Mouse (Mus musculus) hindbrain, embryonic 10.5 days (tissue): ENCODE data around the gene Pax2. TPM values are rescaled to one million over a fixed set of nuclear protein-coding genes. Genes with fewer than 3 reads are reported as not detected.
A peak's percentile ranks its signal among the peaks of the same experiment; 100 is the strongest.

Source experiments
- DNase-seq: peaks from one replicate; pipeline ENCODE4 v3.0.0-alpha.2; 2017; ENCODE audit warnings: low spot score
- H3K27ac ChIP-seq: fragments of 300-500 bp; sonication (generic); 2 replicates; pipeline ENCODE4 v1.5.1; 2016; ENCODE audit warnings: mild to moderate bottlenecking, moderate library complexity
- H3K27me3 ChIP-seq: fragments of 300-500 bp; sonication (generic); 2 replicates; pipeline ENCODE4 v1.6.1; 2016; ENCODE audit warnings: mild to moderate bottlenecking; ENCODE audit not compliant: poor library complexity, insufficient read depth, severe bottlenecking
- H3K36me3 ChIP-seq: fragments of 300-500 bp; sonication (generic); 2 replicates; pipeline ENCODE4 v1.6.1; 2016; ENCODE audit warnings: mild to moderate bottlenecking, moderate library complexity
- H3K4me1 ChIP-seq: fragments of 300-500 bp; sonication (generic); replicated peaks from 2 replicates; pipeline ENCODE4 v1.6.1; 2016; ENCODE audit warnings: mild to moderate bottlenecking
- H3K4me3 ChIP-seq: fragments of 300-500 bp; sonication (generic); 2 replicates; pipeline ENCODE4 v1.5.1; 2016; ENCODE audit warnings: mild to moderate bottlenecking, moderate library complexity
- H3K9me3 ChIP-seq: fragments of 300-500 bp; sonication (generic); 2 replicates; pipeline ENCODE4 v1.6.1; 2016; ENCODE audit warnings: mild to moderate bottlenecking, moderate library complexity
- WGBS: fragments of 180-500 bp; shearing (Covaris S2); methylation state at CpG from one replicate; pipeline ENCODE4 v1.1.7; 2016; 5-methylcytosine and 5-hydroxymethylcytosine counted together
- polyA plus RNA-seq: library from polyadenylated mRNA; unstranded; fragments of >200 nt; fragmentation: Nextera tagmentation; extraction: Ambion mirVana; gene quantifications from 2 replicates; pipeline ENCODE4 v1.2.1, GENCODE M21; 2016

Pax2 gene
- polyA plus RNA-seq, 1 experiment from 2014 or later, result 8.2 TPM

DNA sequence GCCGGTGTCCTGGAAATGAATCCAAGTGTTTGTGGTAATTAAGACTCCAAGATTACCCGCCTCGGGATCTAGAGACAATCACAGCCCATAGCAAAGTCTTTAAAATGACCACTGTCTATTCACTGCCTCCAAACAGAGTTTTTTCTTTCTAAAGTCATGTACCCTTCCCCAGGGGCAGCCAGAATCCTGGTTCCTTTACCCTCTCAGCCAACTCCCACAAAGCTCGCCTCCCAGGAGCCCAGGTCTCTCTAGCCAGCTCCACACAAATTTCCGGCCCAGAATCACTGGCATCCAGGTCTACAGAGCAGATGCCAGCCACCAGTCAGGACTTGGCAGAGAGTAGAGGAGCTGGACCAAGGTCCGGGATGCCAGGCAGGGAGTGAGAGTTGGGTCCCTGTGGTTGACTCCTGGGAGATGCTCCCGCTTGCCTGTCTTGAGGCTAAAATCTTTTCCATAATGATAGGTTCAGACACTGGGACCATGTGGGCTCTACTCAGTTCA is 6.3 kb downstream of the Pax2 start:
- no peak overlapping the region for H3K27ac ChIP-seq
- H3K4me3 ChIP-seq, result no peak overlapping the region
- 59% methylated on average over 7 of the region's 7 CpGs for WGBS
- DNase-seq, result no peak
- H3K9me3 ChIP-seq, result no peaks in the 10 kb centered on the region
- H3K36me3 ChIP-seq, result no peaks in the 10 kb centered on the region
- peaks cover 36% of the 10 kb centered on the region for H3K4me1 ChIP-seq
- peaks cover 98% of the 10 kb centered on the region for H3K27me3 ChIP-seq

DNA sequence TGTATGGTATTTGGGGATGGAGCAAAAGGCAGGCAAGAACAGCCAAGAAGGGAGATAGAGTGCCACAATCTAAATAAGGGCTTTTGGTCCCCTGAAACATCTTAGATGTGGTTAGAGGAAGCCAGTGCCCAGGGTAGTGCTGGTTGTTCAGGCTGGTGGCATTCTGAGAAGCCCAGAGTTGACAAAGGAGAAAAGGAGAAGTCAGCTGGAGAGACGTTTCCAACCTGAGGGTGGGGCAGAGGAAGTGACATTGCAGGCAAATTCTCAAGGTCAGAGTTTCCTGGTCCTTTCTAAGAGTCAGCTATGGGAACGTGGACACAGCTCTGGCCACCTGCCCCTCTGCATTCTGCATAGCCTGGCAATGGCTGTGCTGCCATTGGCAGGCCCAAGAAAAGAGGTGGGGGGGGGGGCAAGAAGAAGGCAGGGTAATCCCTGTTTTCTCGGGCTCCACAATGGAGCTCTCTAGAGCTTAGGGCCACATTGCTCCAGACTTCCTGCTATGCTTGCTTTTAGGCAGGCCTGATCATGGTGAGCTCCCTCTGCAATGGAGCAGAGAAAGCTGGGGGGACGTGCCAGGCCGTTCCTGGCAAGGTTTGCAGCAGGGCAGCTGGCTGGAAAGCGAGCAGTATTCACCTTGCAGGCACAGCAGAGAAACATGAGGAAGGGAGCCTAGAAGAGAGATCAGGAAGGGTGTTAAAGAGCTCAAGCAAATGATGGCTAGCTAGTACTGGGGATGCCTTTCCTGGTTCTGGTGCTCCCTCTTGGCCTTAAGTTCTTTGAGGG is 14.6 kb downstream of the Pax2 start:
- DNase-seq, result no peak
- 76% methylated on average over 6 of the region's 6 CpGs for whole genome bisulfite sequencing
- Histone ChIP-seq H3K27me3 (peaks cover 47% of the 10 kb centered on the region), H3K9me3 (no peaks in the 10 kb centered on the region), H3K4me1 (peaks cover 6% of the 10 kb centered on the region; the same call in 1 of the 2 replicates), H3K4me3 (no peak overlapping the region), H3K36me3 (no peaks in the 10 kb centered on the region), H3K27ac (no peak overlapping the region)

DNA sequence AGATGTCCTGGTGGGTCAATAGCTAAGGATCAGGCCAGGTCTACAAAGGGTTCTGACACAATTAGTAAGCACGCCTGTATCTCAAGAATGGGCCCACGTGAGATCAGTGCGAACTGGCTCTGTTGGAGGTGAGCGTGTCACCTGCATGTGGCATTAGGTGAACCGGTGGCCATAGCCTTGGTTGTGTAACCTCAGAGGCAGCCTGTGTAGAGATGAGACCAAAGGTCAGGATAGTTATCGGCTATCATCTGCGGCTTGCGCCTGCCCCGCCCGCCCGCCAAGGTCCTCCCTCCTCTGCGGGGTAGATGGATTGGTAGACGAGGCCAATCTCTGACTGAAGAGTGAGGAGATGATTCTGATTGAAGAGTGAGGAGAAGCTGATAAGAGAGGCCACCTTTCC is 15.7 kb downstream of the Pax2 start:
- no peaks in the 10 kb centered on the region for H3K36me3 ChIP-seq
- 91% methylated on average over 13 of the region's 13 CpGs for WGBS
- no peak overlapping the region for H3K4me3 ChIP-seq
- peaks cover 38% of the 10 kb centered on the region for H3K27me3 ChIP-seq
- no peaks in the 10 kb centered on the region for H3K9me3 ChIP-seq
- no peak for DNase-seq
- no peak overlapping the region for H3K27ac ChIP-seq
- peaks cover 6% of the 10 kb centered on the region; the same call in 1 of the 2 replicates for H3K4me1 ChIP-seq

DNA sequence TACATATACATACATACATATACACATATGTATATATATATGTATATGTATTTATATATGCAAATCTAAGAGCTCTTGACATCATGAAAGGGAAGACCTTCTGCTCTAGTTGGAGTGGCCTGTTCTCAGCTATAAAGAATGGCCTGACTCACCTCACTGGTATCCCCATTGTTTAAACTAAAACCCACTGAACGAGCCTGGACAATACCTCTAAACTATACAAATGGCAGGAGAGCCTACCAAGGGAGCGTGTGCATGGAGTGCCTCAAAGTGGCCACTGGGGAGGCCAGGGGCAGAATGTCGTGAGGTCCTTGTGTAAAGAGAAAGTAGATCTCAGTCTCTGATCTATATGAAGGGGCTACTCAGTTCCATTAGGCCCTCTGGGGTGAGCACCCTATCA is 26.1 kb downstream of the Pax2 start:
- H3K27ac ChIP-seq, result no peak overlapping the region
- H3K4me3 ChIP-seq, result no peak overlapping the region
- WGBS, result 67% methylated on average over 3 of the region's 3 CpGs
- peaks cover 7% of the 10 kb centered on the region; the same call in 1 of the 2 replicates for H3K4me1 ChIP-seq
- H3K9me3 ChIP-seq, result no peaks in the 10 kb centered on the region
- peaks cover 17% of the 10 kb centered on the region for H3K27me3 ChIP-seq
- no peaks in the 10 kb centered on the region for H3K36me3 ChIP-seq
- no peak for DNase-seq

DNA sequence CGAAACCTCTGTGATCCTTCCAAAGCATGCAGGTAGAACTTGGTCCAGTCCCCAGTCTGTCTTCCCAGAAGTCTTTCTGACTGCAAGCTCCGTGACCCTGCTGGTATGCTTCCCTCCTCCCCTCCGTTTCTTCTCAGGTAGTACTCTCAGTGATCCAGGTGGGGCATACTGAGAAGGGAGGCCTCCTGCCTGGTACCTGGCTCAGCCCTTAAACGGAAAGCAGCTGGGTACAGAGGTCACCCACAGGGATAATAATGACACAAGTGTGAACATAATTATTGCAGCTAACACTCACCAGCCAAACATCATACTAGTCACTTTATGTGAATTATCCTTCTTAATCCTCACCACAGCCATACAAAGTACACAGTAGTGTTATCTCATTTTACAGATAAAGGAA is 28.5 kb downstream of the Pax2 start:
- no peak for DNase-seq
- WGBS, result 65% methylated on average over 4 of the region's 4 CpGs
- Histone ChIP-seq H3K4me3 (no peak overlapping the region), H3K27me3 (peaks cover 18% of the 10 kb centered on the region), H3K27ac (no peak overlapping the region), H3K4me1 (no peaks in the 10 kb centered on the region), H3K9me3 (no peaks in the 10 kb centered on the region), H3K36me3 (0 out of 2 replicates have a peak, but pooled peaks cover 3% of the 10 kb centered on the region)

DNA sequence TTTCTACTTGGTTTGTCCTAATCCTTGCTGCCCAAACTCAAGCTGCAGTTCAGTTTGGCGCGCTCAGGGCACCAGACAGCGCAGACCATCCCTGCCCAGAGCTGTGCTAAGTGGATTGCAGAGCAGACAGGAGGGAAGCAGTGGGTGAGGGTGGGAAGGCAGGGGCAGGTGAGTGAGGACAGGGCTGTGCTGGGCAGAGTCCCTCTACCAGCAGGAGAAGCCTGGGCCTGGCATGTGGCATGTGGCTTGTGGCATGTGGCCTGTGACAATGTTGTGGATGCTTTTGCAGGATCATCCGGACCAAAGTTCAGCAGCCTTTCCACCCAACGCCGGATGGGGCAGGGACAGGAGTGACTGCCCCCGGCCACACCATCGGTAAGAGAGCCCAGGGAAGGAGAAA is 32.6 kb downstream of the Pax2 start:
- Histone ChIP-seq H3K36me3 (peaks cover 13% of the 10 kb centered on the region; the same call in 1 of the 2 replicates), H3K9me3 (no peaks in the 10 kb centered on the region), H3K27me3 (peaks cover 18% of the 10 kb centered on the region; the same call in 1 of the 2 replicates), H3K4me3 (no peak overlapping the region), H3K4me1 (peaks cover 9% of the 10 kb centered on the region), H3K27ac (no peak overlapping the region)
- no peak for DNase-seq
- WGBS, result 86% methylated on average over 8 of the region's 8 CpGs

DNA sequence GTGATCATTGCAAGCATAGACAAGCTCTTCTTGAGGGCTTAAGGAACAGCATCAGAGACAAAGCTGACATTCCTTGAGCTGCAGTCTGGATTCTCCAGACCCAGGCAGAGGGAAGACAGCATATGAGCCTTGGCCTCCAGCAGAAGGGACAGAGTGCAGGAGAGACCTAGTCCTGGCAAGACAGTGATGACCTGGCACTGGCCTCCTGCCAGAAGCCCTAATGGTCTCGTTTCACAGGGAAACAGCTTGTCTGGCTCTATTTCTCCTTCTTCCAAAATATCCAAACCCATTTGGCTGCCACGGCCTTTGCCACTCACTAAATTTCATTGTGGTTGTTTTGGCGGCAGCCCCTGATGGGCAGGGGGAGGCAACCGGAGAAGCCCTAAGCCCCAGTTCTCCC is 36.1 kb downstream of the Pax2 start:
- no peak for DNase-seq
- H3K27ac ChIP-seq, result no peak overlapping the region
- peaks cover 13% of the 10 kb centered on the region; the same call in 1 of the 2 replicates for H3K36me3 ChIP-seq
- no peaks in the 10 kb centered on the region for H3K9me3 ChIP-seq
- H3K27me3 ChIP-seq, result peaks cover 21% of the 10 kb centered on the region
- peaks cover 19% of the 10 kb centered on the region for H3K4me1 ChIP-seq
- WGBS, result 86% methylated on average over 4 of the region's 4 CpGs
- no peak overlapping the region for H3K4me3 ChIP-seq

DNA sequence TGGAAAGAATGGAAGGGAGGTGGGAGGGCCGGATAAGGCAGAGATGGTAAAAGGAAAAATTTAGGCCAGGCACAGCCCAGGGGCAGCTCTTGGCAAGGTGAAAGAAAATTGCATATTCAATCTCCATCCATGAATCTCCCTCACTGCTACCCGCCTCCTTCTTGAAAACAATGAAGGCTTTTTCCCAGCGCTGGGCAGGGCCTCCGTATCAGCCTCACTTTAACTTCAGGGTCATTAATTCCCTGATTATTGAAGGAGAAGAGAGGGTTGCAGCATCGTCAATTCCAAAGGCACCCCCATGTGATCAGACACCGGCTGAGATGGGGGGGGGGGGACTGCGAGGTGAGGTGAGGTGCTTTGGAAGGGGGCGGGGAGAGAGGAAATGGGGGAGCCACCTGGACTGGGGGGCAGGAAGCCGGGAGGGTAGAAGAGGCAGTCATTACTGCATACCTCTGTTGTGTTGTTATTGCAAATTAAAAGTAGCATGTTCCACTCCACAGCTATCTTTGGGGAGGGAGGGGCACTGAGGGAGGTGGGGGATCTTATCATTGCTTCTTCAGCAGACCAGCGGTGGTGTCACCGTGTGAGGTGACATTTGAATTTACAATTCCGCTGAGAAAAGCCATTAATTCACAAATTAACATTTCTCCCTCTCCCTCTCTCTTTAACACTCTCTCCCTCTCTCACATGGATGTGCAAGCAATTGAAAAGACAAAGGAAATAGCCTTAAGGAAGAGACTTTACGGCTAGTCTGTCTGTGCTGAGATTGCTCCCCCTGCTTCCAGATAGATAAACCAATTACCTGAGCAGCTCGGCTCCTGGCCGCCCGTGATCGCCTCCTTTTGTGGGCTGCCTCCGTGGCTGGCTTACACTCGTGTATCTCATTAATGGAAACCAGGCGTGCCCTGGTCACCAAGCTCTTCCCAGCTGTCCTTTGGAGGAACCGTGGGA is 41.5 kb downstream of the Pax2 start:
- H3K27ac ChIP-seq, result peak overlapping the region; percentile 59

DNA sequence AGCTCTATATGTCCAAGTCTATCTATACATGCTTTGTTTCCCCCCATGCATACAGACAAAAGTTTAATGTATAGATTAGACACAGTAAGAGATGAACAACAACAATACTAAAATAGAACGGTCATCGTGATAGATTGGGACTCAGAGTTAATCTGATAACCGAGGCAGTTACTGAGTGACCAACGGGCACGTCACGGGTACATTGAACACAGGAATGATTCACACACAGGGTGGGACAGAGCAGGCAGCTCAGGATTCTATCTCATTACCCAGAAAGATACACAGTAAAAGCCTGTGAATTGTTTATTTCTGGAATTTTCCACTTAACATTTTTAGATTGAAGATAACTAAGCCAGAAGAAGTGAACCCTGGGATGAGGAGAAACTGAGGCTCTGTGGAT is 42.9 kb downstream of the Pax2 start:
- Histone ChIP-seq H3K4me3 (no peak overlapping the region), H3K27me3 (peaks cover 36% of the 10 kb centered on the region), H3K9me3 (no peaks in the 10 kb centered on the region), H3K4me1 (peaks cover 70% of the 10 kb centered on the region), H3K27ac (no peak overlapping the region), H3K36me3 (no peaks in the 10 kb centered on the region)
- 89% methylated on average over 6 of the region's 6 CpGs for WGBS
- DNase-seq, result no peak

More for the DNA sequence above, 41.5 kb downstream of the Pax2 start:
- DNase-seq, result no peak
- peak overlapping the region; percentile 4; the same call in 1 of the 2 replicates for H3K4me3 ChIP-seq
- H3K4me1 ChIP-seq, result peaks cover 56% of the 10 kb centered on the region
- no peaks in the 10 kb centered on the region for H3K9me3 ChIP-seq
- 33% methylated on average over 21 of the region's 21 CpGs for WGBS
- peaks cover 25% of the 10 kb centered on the region for H3K27me3 ChIP-seq
- no peaks in the 10 kb centered on the region for H3K36me3 ChIP-seq

DNA sequence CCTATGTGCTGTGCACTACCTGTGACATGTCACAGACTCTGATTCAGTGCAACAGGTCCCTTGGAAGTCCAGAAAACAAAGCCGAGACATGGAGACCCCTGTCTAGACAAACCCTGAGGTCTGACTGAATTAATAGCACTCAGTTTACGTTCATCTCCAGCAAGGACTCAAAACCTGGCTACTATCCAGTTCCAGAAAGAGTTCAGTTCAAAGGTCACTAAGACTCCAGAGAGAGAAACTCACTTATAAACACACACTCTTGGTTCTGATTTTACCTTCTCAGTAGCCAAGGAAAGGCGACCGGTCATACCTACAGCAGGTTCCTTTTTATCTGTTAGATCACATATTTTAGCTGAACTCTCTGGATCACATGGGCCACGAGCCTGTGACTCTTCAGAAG is 43.3 kb downstream of the Pax2 start:
- Histone ChIP-seq H3K36me3 (no peaks in the 10 kb centered on the region), H3K27me3 (peaks cover 40% of the 10 kb centered on the region), H3K27ac (no peak overlapping the region), H3K9me3 (no peaks in the 10 kb centered on the region), H3K4me3 (no peak overlapping the region), H3K4me1 (peaks cover 70% of the 10 kb centered on the region)
- no peak for DNase-seq
- 80% methylated on average over 5 of the region's 5 CpGs for whole genome bisulfite sequencing

DNA sequence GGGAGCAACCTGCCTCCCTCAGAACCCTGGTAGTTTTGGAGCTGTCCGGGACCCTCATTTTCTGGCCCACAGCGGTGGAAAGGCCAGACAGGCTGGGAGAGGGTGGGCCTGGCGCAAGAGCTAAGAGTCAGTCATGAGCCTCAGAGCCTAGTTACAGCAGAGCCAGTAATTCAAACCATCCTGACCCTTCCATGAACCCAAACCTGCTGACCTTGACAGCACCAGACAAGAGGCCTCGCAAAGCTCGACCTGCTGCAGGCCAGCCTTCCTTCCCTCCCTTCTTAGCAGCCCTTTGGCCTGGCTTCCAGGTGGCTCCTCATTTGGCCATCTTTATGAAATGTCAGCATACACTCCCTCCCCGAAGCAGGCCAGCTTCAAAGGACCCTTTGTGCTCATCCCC is 44.5 kb downstream of the Pax2 start:
- WGBS, result 61% methylated on average over 6 of the region's 6 CpGs
- Histone ChIP-seq H3K4me3 (no peak overlapping the region), H3K27ac (0 out of 2 replicates have a peak overlapping the region, but pooled peaks have one; percentile 2), H3K27me3 (peaks cover 49% of the 10 kb centered on the region), H3K9me3 (no peaks in the 10 kb centered on the region), H3K4me1 (peaks cover 72% of the 10 kb centered on the region), H3K36me3 (no peaks in the 10 kb centered on the region)
- DNase-seq, result peak; percentile 23

DNA sequence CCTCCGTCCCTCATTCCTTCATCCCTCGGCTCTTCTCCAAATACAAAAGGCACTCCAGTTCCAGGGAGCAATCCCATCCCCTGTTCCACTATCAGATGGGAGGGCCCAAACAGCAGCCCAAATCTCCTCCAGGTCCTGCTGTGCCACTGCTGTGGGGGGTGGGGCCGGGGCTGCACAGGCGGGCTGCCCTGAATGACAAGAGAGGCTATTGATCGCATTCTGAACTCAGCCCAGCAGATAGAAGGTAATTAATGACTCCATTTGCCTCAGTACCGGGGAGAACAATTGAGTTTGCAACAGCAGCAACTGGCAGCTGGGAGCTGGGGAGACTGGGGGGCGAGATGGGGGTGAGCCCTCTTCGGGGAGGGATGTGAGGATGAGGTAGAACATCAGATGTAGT is 52.9 kb downstream of the Pax2 start:
- DNase-seq, result peak; percentile 57
- Histone ChIP-seq H3K36me3 (no peaks in the 10 kb centered on the region), H3K27me3 (peaks cover 67% of the 10 kb centered on the region), H3K4me3 (peak overlapping the region; percentile 9; the same call in 1 of the 2 replicates), H3K9me3 (no peaks in the 10 kb centered on the region), H3K27ac (peak overlapping the region; percentile 60), H3K4me1 (peaks cover 39% of the 10 kb centered on the region)
- WGBS, result 4% methylated on average over 8 of the region's 8 CpGs
